Mouse (Mus musculus): Measurements from ENCODE around the gene Paqr4. TPM values are rescaled to one million over a fixed set of nuclear protein-coding genes. Genes with fewer than 3 reads are reported as not detected.
A peak's percentile ranks its signal among the peaks of the same experiment; 100 is the strongest.

The Paqr4 gene
- total RNA-seq, 2 experiments from 2014 or later = 46.2 to 48.3 TPM

- Histone ChIP-seq H3K4me3 (no peak overlapping the region), H3K27ac (no peak overlapping the region)
- TF ChIP-seq CTCF (conservative IDR thresholded peaks at IDR 0.05) = no peak
- no peak for DNase-seq (ENCODE audit: low spot score in 2 of 2)
Observed at GRCm38 (mm10) chr17:23747471-23747870, 6.8 kb upstream of the Paqr4 start.

DNA sequence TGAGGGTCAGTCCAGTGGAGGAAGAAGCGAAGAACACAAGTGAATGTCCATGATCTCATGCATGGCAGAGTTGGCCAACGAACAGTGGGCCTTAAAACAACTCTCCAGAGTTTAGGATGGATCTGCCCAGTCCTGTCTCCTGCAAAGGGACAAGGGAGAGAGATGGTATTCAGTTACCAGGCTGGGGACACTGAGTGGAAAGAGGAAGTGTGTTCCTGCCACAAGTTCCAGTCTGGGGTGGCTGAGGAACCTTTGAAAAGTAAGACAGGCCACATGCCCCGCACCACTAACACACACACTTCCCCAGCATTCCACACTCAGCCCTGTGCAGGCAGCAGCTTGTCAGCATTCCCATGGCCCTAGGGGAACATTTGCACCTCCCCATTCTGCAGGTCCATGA, 6.1 kb upstream of the Paqr4 start:
- Histone ChIP-seq H3K27ac (no peak overlapping the region), H3K4me3 (no peak overlapping the region)
- TF ChIP-seq CTCF (conservative IDR thresholded peaks at IDR 0.05) = no peak
- no peak for DNase-seq (ENCODE audit: low spot score in 2 of 2)

DNA sequence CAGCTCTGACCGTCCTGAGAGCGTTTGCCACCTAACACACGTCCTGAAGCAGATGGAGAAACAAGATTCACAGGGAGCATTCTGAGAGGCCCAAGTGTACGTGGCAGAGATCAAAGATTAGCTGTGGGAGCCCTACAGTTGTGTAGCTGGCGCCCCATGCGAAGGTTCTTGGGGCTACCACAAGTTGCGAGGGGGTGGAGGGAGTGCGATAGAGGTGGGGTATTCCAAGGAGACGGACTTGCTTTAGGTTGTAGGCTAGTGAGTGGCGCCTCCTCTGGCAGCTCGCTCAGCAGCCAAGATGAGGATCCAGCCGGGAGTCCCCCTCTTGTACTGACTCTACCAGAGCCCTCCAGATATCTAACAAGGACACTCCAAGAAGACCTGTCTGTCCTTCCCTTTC, 5.6 kb upstream of the Paqr4 start:
- no peak overlapping the region for H3K4me3 ChIP-seq
- no peak overlapping the region for H3K27ac ChIP-seq
- TF ChIP-seq CTCF (conservative IDR thresholded peaks at IDR 0.05) = peak; percentile 51
- DNase-seq (ENCODE audit: low spot score in 2 of 2) = no peak

- TF ChIP-seq CTCF (conservative IDR thresholded peaks at IDR 0.05) = no peak
- peak within 1 kb of the TSS; percentile 29; the same call in 1 of the 2 replicates for H3K4me3 ChIP-seq
- no peak for DNase-seq (ENCODE audit: low spot score in 2 of 2)
Observed at GRCm38 (mm10) chr17:23745301-23746251, 4.9 kb upstream of the Paqr4 start, which contains the start of gene Kremen2. Gene Kremen2 (minus strand): TSS chr17:23745833.

DNA sequence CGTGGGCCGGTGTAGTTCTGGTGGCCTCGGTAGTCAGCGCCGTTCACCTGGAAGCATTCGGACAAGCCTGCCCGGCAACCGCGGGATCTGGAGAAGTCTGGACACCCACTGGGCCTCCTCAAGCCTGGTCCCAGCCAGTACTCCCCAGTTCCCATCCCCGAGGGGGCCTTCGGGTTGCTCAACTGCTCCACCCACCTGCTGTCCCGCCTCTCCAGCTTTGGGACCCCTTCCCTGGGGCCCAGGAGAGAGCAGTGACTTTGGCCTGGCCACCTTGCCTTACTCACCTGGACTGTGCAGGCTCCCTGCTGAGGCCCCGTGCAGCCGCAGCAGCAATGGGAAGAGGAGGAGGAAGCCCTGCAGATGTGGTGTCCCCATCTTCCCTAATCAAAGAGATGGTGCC, 4.0 kb upstream of the Paqr4 start:
- no peak overlapping the region for H3K4me3 ChIP-seq
- TF ChIP-seq CTCF (conservative IDR thresholded peaks at IDR 0.05) = no peak
- no peak overlapping the region for H3K27ac ChIP-seq
- no peak for DNase-seq (ENCODE audit: low spot score in 2 of 2)

More at GRCm38 (mm10) chr17:23745301-23746251, 4.9 kb upstream of the Paqr4 start, which contains the start of gene Kremen2:
- H3K27ac ChIP-seq = no peak within 1 kb of the TSS

GRCm38 (mm10) chr17:23744076-23744475, 3.4 kb upstream of the Paqr4 start:
- no peak overlapping the region for H3K27ac ChIP-seq
- no peak for TF ChIP-seq CTCF (conservative IDR thresholded peaks at IDR 0.05)
- DNase-seq (ENCODE audit: low spot score in 2 of 2) = no peak
- H3K4me3 ChIP-seq = no peak overlapping the region

- H3K4me3 ChIP-seq = no peak overlapping the region
- no peak for DNase-seq (ENCODE audit: low spot score in 2 of 2)
- H3K27ac ChIP-seq = no peak overlapping the region
- no peak for TF ChIP-seq CTCF (conservative IDR thresholded peaks at IDR 0.05)
Observed at GRCm38 (mm10) chr17:23742941-23743340, 2.3 kb upstream of the Paqr4 start.

GRCm38 (mm10) chr17:23742210-23742793, 1.6 kb upstream of the Paqr4 start:
- H3K27ac ChIP-seq = no peak overlapping the region
- TF ChIP-seq CTCF (conservative IDR thresholded peaks at IDR 0.05) = no peak
- no peak for DNase-seq (ENCODE audit: low spot score in 2 of 2)
- H3K4me3 ChIP-seq = peak overlapping the region; percentile 27; the same call in 1 of the 2 replicates

DNA sequence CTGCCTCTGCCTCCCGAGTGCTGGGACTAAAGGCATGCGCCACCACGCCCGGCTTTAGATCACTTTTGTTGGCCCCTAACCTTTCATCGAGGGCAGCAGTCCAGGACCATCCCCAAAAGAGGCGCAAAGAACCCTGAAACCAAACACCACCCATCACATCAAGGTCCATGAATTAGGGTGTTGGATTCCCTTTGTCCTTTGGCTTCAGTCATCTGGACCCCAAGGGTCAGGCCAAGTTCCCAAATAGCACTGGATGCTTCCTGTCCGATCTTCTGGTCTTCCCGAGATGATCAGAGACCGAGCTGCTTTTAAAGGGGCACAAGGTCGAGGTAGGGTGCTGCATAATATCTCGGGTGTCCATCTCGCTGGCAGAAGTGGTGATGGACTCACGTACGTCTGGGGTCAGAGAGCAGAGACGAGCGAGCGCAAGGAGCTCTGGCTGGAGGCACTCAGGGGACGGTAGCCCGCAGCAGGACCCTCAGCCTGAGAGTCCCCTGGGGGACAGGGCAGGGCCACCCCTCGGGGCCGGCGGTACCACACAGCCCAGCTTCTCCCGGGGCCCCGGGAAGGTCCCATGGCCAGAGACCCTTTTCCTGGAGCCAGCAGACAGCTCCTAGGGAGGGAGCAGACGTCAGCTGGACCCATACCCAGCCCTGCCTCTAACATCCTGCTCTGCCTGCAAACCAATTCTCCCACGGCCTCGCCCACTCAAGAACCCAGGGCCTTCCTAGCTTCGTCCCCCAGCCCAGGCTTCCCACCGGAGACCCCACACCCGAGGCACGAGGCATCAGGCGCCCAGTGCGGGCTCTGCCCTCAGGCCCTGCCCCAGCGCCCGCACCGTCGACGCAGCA, 917 bp upstream of the Paqr4 start:
- no peak overlapping the region; the same call in 1 of the 2 replicates for H3K4me3 ChIP-seq
- no peak overlapping the region for H3K27ac ChIP-seq
- TF ChIP-seq CTCF (conservative IDR thresholded peaks at IDR 0.05) = no peak
- no peak for DNase-seq (ENCODE audit: low spot score in 2 of 2)

- TF ChIP-seq CTCF (conservative IDR thresholded peaks at IDR 0.05) = no peak
- peak overlapping the region; percentile 81 for H3K4me3 ChIP-seq
- peak; percentile 91 to 94 for DNase-seq (ENCODE audit: low spot score in 2 of 2)
- H3K27ac ChIP-seq = peak overlapping the region; percentile 97
Observed at GRCm38 (mm10) chr17:23740136-23740584, 507 bp downstream of the Paqr4 start.

- TF ChIP-seq CTCF (conservative IDR thresholded peaks at IDR 0.05) = no peak
- DNase-seq (ENCODE audit: low spot score in 2 of 2) = peak in 1 of 2 experiments; percentile 37
- peak overlapping the region; percentile 81 for H3K4me3 ChIP-seq
- H3K27ac ChIP-seq = peak overlapping the region; percentile 97
Observed at GRCm38 (mm10) chr17:23739202-23740135, 1.2 kb downstream of the Paqr4 start.
